Mouse (Mus musculus): ENCODE measurements around the gene Gm33543.

DNA sequence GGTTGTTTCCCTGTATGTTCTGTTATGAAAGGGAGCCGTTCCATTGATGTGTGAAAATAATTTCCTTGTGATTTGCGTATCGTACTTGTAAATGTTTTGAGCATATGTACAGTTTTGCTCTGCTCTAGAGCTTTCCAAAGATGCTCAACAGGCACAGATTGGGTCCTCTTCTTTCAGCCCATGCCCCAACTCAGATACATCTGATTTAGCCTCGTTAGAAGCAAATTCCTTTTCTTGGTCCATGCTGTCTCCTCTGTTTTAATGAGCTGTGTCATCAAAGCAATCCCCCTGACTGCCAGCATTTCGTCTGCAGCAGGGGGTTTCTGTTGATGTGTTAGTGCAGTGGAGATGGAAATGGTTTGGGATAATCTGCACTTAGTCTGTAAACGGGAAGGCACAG lies 25.6 kb upstream of the Gm33543 start:
- TF ChIP-seq CTCF (IDR thresholded peaks at IDR 0.05; ENCODE audit: low read depth, low read length): no peak
- TF ChIP-seq POLR2A (IDR thresholded peaks at IDR 0.05; ENCODE audit: insufficient read depth, low read length): no peak
- no peak for TF ChIP-seq EP300 (IDR thresholded peaks at IDR 0.05; ENCODE audit: insufficient read depth, low read depth, low read length)

Measured in ES-Bruce4 (cell line).